Mouse (Mus musculus) midbrain, embryonic 16.5 days (tissue): ENCODE results near the gene Gm48552. TPM values are rescaled to one million over a fixed set of nuclear protein-coding genes. Genes with fewer than 3 reads are reported as not detected.
A peak's percentile ranks its signal among the peaks of the same experiment; 100 is the strongest.

Source experiments
- ATAC-seq: fragments of 200-750 bp; cut with Nextera tagmentation; 2 replicates; pipeline ENCODE4 v1.8.0; 2017; ENCODE audit warnings: moderate TSS enrichment
- H3K27ac ChIP-seq: fragments of 300-500 bp; sonication (generic); 2 replicates; pipeline ENCODE4 v1.5.1; 2014; ENCODE audit warnings: mild to moderate bottlenecking, low read length, mixed read lengths
- H3K27me3 ChIP-seq: fragments of 300-500 bp; sonication (generic); 2 replicates; pipeline ENCODE4 v1.6.1; 2014; ENCODE audit warnings: low read depth, low read length, mixed read lengths; ENCODE audit not compliant: control insufficient read depth, insufficient read depth
- H3K36me3 ChIP-seq: fragments of 300-500 bp; sonication (generic); 2 replicates; pipeline ENCODE4 v1.6.1; 2014; ENCODE audit warnings: mild to moderate bottlenecking, low read length, moderate library complexity, mixed read lengths; ENCODE audit not compliant: control insufficient read depth, insufficient read depth
- H3K4me1 ChIP-seq: fragments of 300-500 bp; sonication (generic); 2 replicates; pipeline ENCODE4 v1.6.1; 2014; ENCODE audit warnings: mild to moderate bottlenecking, low read length, mixed read lengths; ENCODE audit not compliant: control insufficient read depth, insufficient read depth
- H3K4me2 ChIP-seq: fragments of 300-500 bp; sonication (generic); 2 replicates; pipeline ENCODE4 v1.6.1; 2014; ENCODE audit warnings: mild to moderate bottlenecking, low read length, mixed read lengths
- H3K4me3 ChIP-seq: fragments of 300-500 bp; sonication (generic); 2 replicates; pipeline ENCODE4 v1.5.1; 2014; ENCODE audit warnings: low read depth, mild to moderate bottlenecking, low read length, moderate library complexity, mixed read lengths
- H3K9ac ChIP-seq: fragments of 300-500 bp; sonication (generic); 2 replicates; pipeline ENCODE4 v1.6.1; 2014; ENCODE audit warnings: low read depth, low read length, mixed read lengths
- H3K9me3 ChIP-seq: fragments of 300-500 bp; sonication (generic); replicated peaks from 2 replicates; pipeline ENCODE4 v1.6.1; 2014; ENCODE audit warnings: mild to moderate bottlenecking, low read length, mixed read lengths; ENCODE audit not compliant: control insufficient read depth, poor library complexity, severe bottlenecking
- WGBS: fragments of 180-500 bp; shearing (Covaris S2); extraction: QIAGEN DNeasy Blood & Tissue Kit; methylation state at CpG from one replicate; pipeline ENCODE4 v1.1.7; 2014; 5-methylcytosine and 5-hydroxymethylcytosine counted together
- polyA plus RNA-seq: library from polyadenylated mRNA; unstranded; fragments of >200 nt; fragmentation: Nextera tagmentation; extraction: Ambion mirVana; gene quantifications from 2 replicates; pipeline ENCODE4 v1.2.1, GENCODE M21; 2015

Gm48552 gene
- polyA plus RNA-seq, 1 experiment from 2014 or later = 3.3 TPM

- no peaks in the 10 kb centered on the region for H3K9me3 ChIP-seq
- H3K4me2 ChIP-seq = no peak overlapping the region
- H3K9ac ChIP-seq = no peak overlapping the region
- peaks cover 3% of the 10 kb centered on the region; the same call in 1 of the 2 replicates for H3K27me3 ChIP-seq
- H3K36me3 ChIP-seq = no peaks in the 10 kb centered on the region
- H3K27ac ChIP-seq = peak overlapping the region; percentile 51; the same call in 1 of the 2 replicates
- 78% methylated on average over 16 of the region's 16 CpGs for WGBS
- ATAC-seq = no peak
- H3K4me3 ChIP-seq = no peak overlapping the region
- H3K4me1 ChIP-seq = peaks cover 22% of the 10 kb centered on the region
Measured at GRCm38 (mm10) chr10:81412586-81413309, 23.9 kb downstream of the Gm48552 start.

GRCm38 (mm10) chr10:81413310-81414261 is 24.8 kb downstream of the Gm48552 start:
- no peaks in the 10 kb centered on the region for H3K27me3 ChIP-seq
- H3K4me3 ChIP-seq = no peak overlapping the region
- no peak overlapping the region for H3K4me2 ChIP-seq
- no peaks in the 10 kb centered on the region for H3K9me3 ChIP-seq
- no peak for ATAC-seq
- no peaks in the 10 kb centered on the region for H3K36me3 ChIP-seq
- H3K4me1 ChIP-seq = peaks cover 22% of the 10 kb centered on the region
- no peak overlapping the region for H3K9ac ChIP-seq
- WGBS = 27% methylated on average over 26 of the region's 26 CpGs
- no peak overlapping the region for H3K27ac ChIP-seq

GRCm38 (mm10) chr10:81414682-81415081 is 25.9 kb downstream of the Gm48552 start:
- no peaks in the 10 kb centered on the region for H3K27me3 ChIP-seq
- no peak for ATAC-seq
- H3K27ac ChIP-seq = no peak overlapping the region
- H3K4me1 ChIP-seq = peaks cover 22% of the 10 kb centered on the region
- H3K4me3 ChIP-seq = no peak overlapping the region
- no peak overlapping the region for H3K9ac ChIP-seq
- H3K36me3 ChIP-seq = no peaks in the 10 kb centered on the region
- no peak overlapping the region for H3K4me2 ChIP-seq
- H3K9me3 ChIP-seq = no peaks in the 10 kb centered on the region

- WGBS = 86% methylated on average over 5 of the region's 5 CpGs
- peaks cover 4% of the 10 kb centered on the region; the same call in 1 of the 2 replicates for H3K36me3 ChIP-seq
- no peaks in the 10 kb centered on the region for H3K9me3 ChIP-seq
- no peaks in the 10 kb centered on the region for H3K27me3 ChIP-seq
- peaks cover 22% of the 10 kb centered on the region for H3K4me1 ChIP-seq
- ATAC-seq = no peak
- no peak overlapping the region for H3K4me3 ChIP-seq
- no peak overlapping the region for H3K4me2 ChIP-seq
- no peak overlapping the region for H3K27ac ChIP-seq
- H3K9ac ChIP-seq = no peak overlapping the region
Measured at GRCm38 (mm10) chr10:81415146-81415545, 26.3 kb downstream of the Gm48552 start.

GRCm38 (mm10) chr10:81415549-81416310 is 26.9 kb downstream of the Gm48552 start:
- Histone ChIP-seq H3K9ac (no peak overlapping the region), H3K36me3 (peaks cover 7% of the 10 kb centered on the region; the same call in 1 of the 2 replicates), H3K4me2 (no peak overlapping the region), H3K9me3 (no peaks in the 10 kb centered on the region), H3K27ac (no peak overlapping the region), H3K27me3 (no peaks in the 10 kb centered on the region), H3K4me1 (peaks cover 22% of the 10 kb centered on the region), H3K4me3 (no peak overlapping the region)
- no peak for ATAC-seq
- WGBS = 71% methylated on average over 17 of the region's 17 CpGs

- Histone ChIP-seq H3K27ac (peak overlapping the region; percentile 41), H3K4me1 (peaks cover 17% of the 10 kb centered on the region), H3K9ac (peak overlapping the region; percentile 50), H3K27me3 (no peaks in the 10 kb centered on the region), H3K36me3 (peaks cover 7% of the 10 kb centered on the region; the same call in 1 of the 2 replicates), H3K4me3 (peak overlapping the region; percentile 22), H3K4me2 (peak overlapping the region; percentile 51), H3K9me3 (no peaks in the 10 kb centered on the region)
- WGBS = 3% methylated on average over 22 of the region's 26 CpGs
- peak; percentile 78 for ATAC-seq
Measured at GRCm38 (mm10) chr10:81416581-81417226, 27.9 kb downstream of the Gm48552 start.

- Histone ChIP-seq H3K27ac (peak overlapping the region; percentile 33), H3K4me2 (peak overlapping the region; percentile 51), H3K4me1 (peaks cover 16% of the 10 kb centered on the region), H3K9ac (peak overlapping the region; percentile 50), H3K36me3 (peaks cover 7% of the 10 kb centered on the region; the same call in 1 of the 2 replicates), H3K27me3 (no peaks in the 10 kb centered on the region), H3K4me3 (peak overlapping the region; percentile 22), H3K9me3 (no peaks in the 10 kb centered on the region)
- 49% methylated on average over 12 of the region's 12 CpGs for WGBS
- ATAC-seq = no peak; the same call in 1 of the 2 replicates
Measured at GRCm38 (mm10) chr10:81417227-81418215, 28.7 kb downstream of the Gm48552 start.
